Mouse (Mus musculus) forebrain, embryonic 14.5 days (tissue): ENCODE data around the gene Hormad2. TPM values are rescaled to one million over a fixed set of nuclear protein-coding genes. Genes with fewer than 3 reads are reported as not detected.

Experiments
- ATAC-seq: fragments of 200-750 bp; cut with Nextera tagmentation; 2 replicates; pipeline ENCODE4 v1.8.0; 2017; ENCODE audit warnings: mild to moderate bottlenecking, moderate library complexity
- DNase-seq: peaks from one replicate; pipeline ENCODE4 v3.0.0-alpha.2; 2015; ENCODE audit warnings: low spot score
- H3K27ac ChIP-seq: fragments of 300-500 bp; sonication (generic); 2 replicates; pipeline ENCODE4 v1.5.1; 2014; ENCODE audit warnings: low read depth, mild to moderate bottlenecking, control low read depth, low read length, moderate library complexity
- H3K27me3 ChIP-seq: fragments of 300-500 bp; sonication (generic); replicated peaks from 2 replicates; pipeline ENCODE4 v1.6.1; 2014; ENCODE audit warnings: low read length, control low read depth, mixed read lengths; ENCODE audit not compliant: control insufficient read depth, insufficient read depth
- H3K36me3 ChIP-seq: fragments of 300-500 bp; sonication (generic); 2 replicates; pipeline ENCODE4 v1.6.1; 2014; ENCODE audit warnings: low read length, control low read depth; ENCODE audit not compliant: control insufficient read depth, insufficient read depth
- H3K4me1 ChIP-seq: fragments of 300-500 bp; sonication (generic); 2 replicates; pipeline ENCODE4 v1.6.1; 2014; ENCODE audit warnings: antibody characterized with exemption, low read length, control low read depth; ENCODE audit not compliant: control insufficient read depth, insufficient read depth
- H3K4me2 ChIP-seq: fragments of 300-500 bp; sonication (generic); 2 replicates; pipeline ENCODE4 v1.6.1; 2014; ENCODE audit warnings: mild to moderate bottlenecking, control low read depth, low read length
- H3K4me3 ChIP-seq: fragments of 300-500 bp; sonication (generic); 2 replicates; pipeline ENCODE4 v1.5.1; 2014; ENCODE audit warnings: low read depth, low read length, control low read depth
- H3K9ac ChIP-seq: fragments of 300-500 bp; sonication (generic); 2 replicates; pipeline ENCODE4 v1.6.1; 2014; ENCODE audit warnings: mild to moderate bottlenecking, low read length, control low read depth, moderate library complexity
- H3K9me3 ChIP-seq: fragments of 300-500 bp; sonication (generic); replicated peaks from 2 replicates; pipeline ENCODE4 v1.6.1; 2016; ENCODE audit warnings: low read length, control low read depth, mixed read lengths; ENCODE audit not compliant: control insufficient read depth
- WGBS: fragments of 180-500 bp; shearing (Covaris S2); extraction: QIAGEN DNeasy Blood & Tissue Kit; methylation state at CpG from one replicate; pipeline ENCODE4 v1.1.7; 2014; 5-methylcytosine and 5-hydroxymethylcytosine counted together
- polyA plus RNA-seq: library from polyadenylated mRNA; unstranded; fragments of >200 nt; fragmentation: Nextera tagmentation; extraction: Ambion mirVana; gene quantifications from 2 replicates; pipeline ENCODE4 v1.2.1, GENCODE M21; 2014

The Hormad2 gene
- polyA plus RNA-seq, 1 experiment from 2014 or later = 0.09 TPM

GRCm38 (mm10) chr11:4305090-4305489 is 135.8 kb downstream of the Hormad2 start:
- H3K4me2 ChIP-seq = no peak overlapping the region
- no peaks in the 10 kb centered on the region for H3K4me1 ChIP-seq
- DNase-seq (no peak), ATAC-seq (no peak)
- no peaks in the 10 kb centered on the region for H3K9me3 ChIP-seq
- H3K27ac ChIP-seq = no peak overlapping the region
- H3K36me3 ChIP-seq = no peaks in the 10 kb centered on the region
- no peak overlapping the region for H3K4me3 ChIP-seq
- H3K9ac ChIP-seq = no peak overlapping the region
- WGBS = 88% methylated on average over 4 of the region's 4 CpGs
- H3K27me3 ChIP-seq = no peaks in the 10 kb centered on the region

- H3K9ac ChIP-seq = no peak overlapping the region
- no peak for ATAC-seq
- H3K27ac ChIP-seq = no peak overlapping the region
- no peaks in the 10 kb centered on the region for H3K36me3 ChIP-seq
- no peaks in the 10 kb centered on the region for H3K27me3 ChIP-seq
- WGBS = 68% methylated on average over 4 of the region's 4 CpGs
- no peaks in the 10 kb centered on the region for H3K4me1 ChIP-seq
- H3K9me3 ChIP-seq = no peaks in the 10 kb centered on the region
- no peak for DNase-seq
- no peak overlapping the region for H3K4me2 ChIP-seq
- no peak overlapping the region for H3K4me3 ChIP-seq
Observed at GRCm38 (mm10) chr11:4304203-4304602, 136.7 kb downstream of the Hormad2 start.

- no peaks in the 10 kb centered on the region for H3K9me3 ChIP-seq
- H3K9ac ChIP-seq = no peak overlapping the region
- no peak overlapping the region for H3K4me2 ChIP-seq
- WGBS = 44% methylated on average over 9 of the region's 9 CpGs
- H3K27me3 ChIP-seq = no peaks in the 10 kb centered on the region
- H3K27ac ChIP-seq = no peak overlapping the region
- ATAC-seq (no peak), DNase-seq (no peak)
- no peaks in the 10 kb centered on the region for H3K4me1 ChIP-seq
- H3K4me3 ChIP-seq = no peak overlapping the region
- no peaks in the 10 kb centered on the region for H3K36me3 ChIP-seq
Observed at GRCm38 (mm10) chr11:4303033-4303432, 137.9 kb downstream of the Hormad2 start.

- Histone ChIP-seq H3K4me2 (no peak overlapping the region), H3K9me3 (no peaks in the 10 kb centered on the region), H3K36me3 (no peaks in the 10 kb centered on the region), H3K4me1 (no peaks in the 10 kb centered on the region), H3K27ac (no peak overlapping the region), H3K9ac (no peak overlapping the region), H3K4me3 (no peak overlapping the region), H3K27me3 (no peaks in the 10 kb centered on the region)
- no peak for ATAC-seq
- DNase-seq = no peak
- WGBS = 19% methylated on average over 5 of the region's 5 CpGs
Observed at GRCm38 (mm10) chr11:4302363-4302913, 138.5 kb downstream of the Hormad2 start.

- H3K4me2 ChIP-seq = no peak overlapping the region
- H3K4me1 ChIP-seq = no peaks in the 10 kb centered on the region
- H3K4me3 ChIP-seq = no peak overlapping the region
- H3K9me3 ChIP-seq = no peaks in the 10 kb centered on the region
- H3K27ac ChIP-seq = no peak overlapping the region
- DNase-seq = no peak
- no peaks in the 10 kb centered on the region for H3K27me3 ChIP-seq
- no peak for ATAC-seq
- H3K9ac ChIP-seq = no peak overlapping the region
- 69% methylated on average over 3 of the region's 3 CpGs for WGBS
- no peaks in the 10 kb centered on the region for H3K36me3 ChIP-seq
Observed at GRCm38 (mm10) chr11:4300683-4301082, 140.2 kb downstream of the Hormad2 start.

GRCm38 (mm10) chr11:4299735-4300474 is 141.0 kb downstream of the Hormad2 start:
- Histone ChIP-seq H3K4me3 (no peak overlapping the region), H3K27me3 (no peaks in the 10 kb centered on the region), H3K9me3 (no peaks in the 10 kb centered on the region), H3K27ac (no peak overlapping the region), H3K9ac (no peak overlapping the region), H3K4me2 (no peak overlapping the region), H3K36me3 (no peaks in the 10 kb centered on the region), H3K4me1 (no peaks in the 10 kb centered on the region)
- WGBS = 72% methylated on average over 14 of the region's 14 CpGs
- DNase-seq = no peak
- no peak for ATAC-seq

GRCm38 (mm10) chr11:4299191-4299590 is 141.7 kb downstream of the Hormad2 start:
- Histone ChIP-seq H3K9ac (no peak overlapping the region), H3K4me3 (no peak overlapping the region), H3K36me3 (no peaks in the 10 kb centered on the region), H3K27me3 (no peaks in the 10 kb centered on the region), H3K4me2 (no peak overlapping the region), H3K4me1 (no peaks in the 10 kb centered on the region), H3K27ac (no peak overlapping the region), H3K9me3 (no peaks in the 10 kb centered on the region)
- no peak for DNase-seq
- no peak for ATAC-seq
- WGBS = 63% methylated on average over 12 of the region's 12 CpGs

- no peak overlapping the region for H3K27ac ChIP-seq
- no peak overlapping the region for H3K4me3 ChIP-seq
- no peaks in the 10 kb centered on the region for H3K9me3 ChIP-seq
- no peak for ATAC-seq
- no peak overlapping the region for H3K9ac ChIP-seq
- no peak overlapping the region for H3K4me2 ChIP-seq
- whole genome bisulfite sequencing = 36% methylated on average over 7 of the region's 7 CpGs
- no peak for DNase-seq
- H3K4me1 ChIP-seq = no peaks in the 10 kb centered on the region
- no peaks in the 10 kb centered on the region for H3K27me3 ChIP-seq
- no peaks in the 10 kb centered on the region for H3K36me3 ChIP-seq
Observed at GRCm38 (mm10) chr11:4298615-4299014, 142.3 kb downstream of the Hormad2 start.

GRCm38 (mm10) chr11:4297753-4298152 is 143.2 kb downstream of the Hormad2 start:
- DNase-seq (no peak), ATAC-seq (no peak)
- 92% methylated on average over 3 of the region's 3 CpGs for WGBS
- Histone ChIP-seq H3K27me3 (no peaks in the 10 kb centered on the region), H3K36me3 (no peaks in the 10 kb centered on the region), H3K9me3 (no peaks in the 10 kb centered on the region), H3K9ac (no peak overlapping the region), H3K4me1 (no peaks in the 10 kb centered on the region), H3K27ac (no peak overlapping the region), H3K4me2 (no peak overlapping the region), H3K4me3 (no peak overlapping the region)
